Mouse (Mus musculus) granulocyte monocyte progenitor cell, adult 5-6 weeks (primary cell): ENCODE measurements around the gene Frat2. TPM values are rescaled to one million over a fixed set of nuclear protein-coding genes. Genes with fewer than 3 reads are reported as not detected.
A peak's percentile ranks its signal among the peaks of the same experiment; 100 is the strongest.
"Not testable (repeated sequence)": the region's sequence is repeated elsewhere in the genome, so short reads cannot be mapped to it uniquely, and the experiment has no call there.

ENCODE experiments used
- ATAC-seq: replicated peaks from 2 replicates; pipeline ENCODE4 v1.8.0; 2016; ENCODE audit warnings: mild to moderate bottlenecking, moderate TSS enrichment, inconsistent platforms; ENCODE audit not compliant: poor library complexity, severe bottlenecking
- total RNA-seq, 2 experiments: library from RNA; stranded (forward) in 1 of 2; stranded (reverse) in 1 of 2; fragments of 200-712, 200-1000 nt in 1 of 2; fragments of >200 nt in 1 of 2; fragmentation: Nextera tagmentation in 1 of 2; gene quantifications; 2 replicates each; pipeline ENCODE4 v1.2.3; 2014 to 2017

The Frat2 gene
- total RNA-seq (2014; fragmentation: Nextera tagmentation) (18.9 and 20.6 TPM in 2 replicates), total RNA-seq (2017) (25.7 and 33.4 TPM in 2 replicates)

DNA sequence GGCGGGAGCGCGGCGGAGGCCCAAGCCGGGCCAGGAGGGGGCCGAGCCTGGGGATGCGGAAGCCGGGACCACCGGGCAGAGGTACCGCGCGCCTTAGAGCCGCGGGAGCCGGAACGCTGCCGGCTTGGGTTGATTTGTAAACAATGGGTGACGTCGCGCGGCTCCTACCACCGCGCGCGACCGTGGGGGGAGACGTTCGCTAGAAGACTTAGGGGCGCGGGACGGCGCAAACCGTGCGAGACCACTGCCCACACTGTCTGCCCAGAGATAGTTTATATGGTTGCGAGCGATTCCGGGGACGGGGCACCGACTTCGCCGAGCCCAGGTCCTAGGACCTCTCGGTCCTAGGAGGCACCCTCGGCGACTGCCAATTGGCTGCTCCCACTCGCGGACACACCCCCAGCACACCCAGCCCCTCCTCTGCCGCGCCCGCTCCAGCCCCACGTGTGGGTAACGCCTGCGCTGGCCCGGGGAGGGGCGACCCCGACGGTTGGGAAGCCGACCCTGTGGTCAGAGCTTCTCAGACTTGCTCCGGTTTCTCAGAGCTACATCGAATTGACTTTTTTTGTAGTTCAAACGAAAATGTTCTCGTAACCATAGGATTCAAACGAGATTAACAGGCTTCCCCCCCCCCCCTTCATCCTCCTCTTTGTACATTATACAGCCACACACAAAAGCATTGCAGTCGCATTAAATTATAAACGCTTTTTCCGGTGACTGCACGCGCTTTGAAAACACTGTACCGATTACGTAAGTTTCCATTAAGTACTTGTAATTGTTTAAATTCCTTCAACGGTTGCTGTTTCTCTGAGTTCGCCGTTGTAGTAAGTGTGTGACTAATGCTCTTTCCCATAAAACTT is at the start of gene Frat2:
Gene Frat2 (minus strand): TSS at position 141 of the 860 bp plus-strand sequence.
- peak; percentile 87 for ATAC-seq

DNA sequence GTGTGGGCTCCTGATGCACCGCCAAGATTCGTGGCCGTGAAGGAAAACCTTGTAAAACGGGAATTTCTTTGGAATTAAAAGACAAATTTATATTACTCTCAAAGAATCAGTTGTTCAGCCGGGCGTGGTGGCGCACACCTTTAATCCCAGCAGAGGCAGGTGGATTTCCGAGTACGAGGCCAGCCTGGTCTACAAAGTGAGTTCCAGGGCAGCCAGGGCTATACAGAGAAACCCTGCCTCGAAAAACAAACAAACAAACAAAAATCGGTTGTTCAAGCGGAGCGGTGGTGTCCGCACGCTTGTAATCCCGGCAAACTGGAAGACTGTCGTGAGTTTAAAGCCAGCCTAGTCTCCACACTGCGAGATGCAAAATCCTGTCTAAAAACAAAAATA is 48.4 kb upstream of the Frat2 start:
- ATAC-seq = no peak

DNA sequence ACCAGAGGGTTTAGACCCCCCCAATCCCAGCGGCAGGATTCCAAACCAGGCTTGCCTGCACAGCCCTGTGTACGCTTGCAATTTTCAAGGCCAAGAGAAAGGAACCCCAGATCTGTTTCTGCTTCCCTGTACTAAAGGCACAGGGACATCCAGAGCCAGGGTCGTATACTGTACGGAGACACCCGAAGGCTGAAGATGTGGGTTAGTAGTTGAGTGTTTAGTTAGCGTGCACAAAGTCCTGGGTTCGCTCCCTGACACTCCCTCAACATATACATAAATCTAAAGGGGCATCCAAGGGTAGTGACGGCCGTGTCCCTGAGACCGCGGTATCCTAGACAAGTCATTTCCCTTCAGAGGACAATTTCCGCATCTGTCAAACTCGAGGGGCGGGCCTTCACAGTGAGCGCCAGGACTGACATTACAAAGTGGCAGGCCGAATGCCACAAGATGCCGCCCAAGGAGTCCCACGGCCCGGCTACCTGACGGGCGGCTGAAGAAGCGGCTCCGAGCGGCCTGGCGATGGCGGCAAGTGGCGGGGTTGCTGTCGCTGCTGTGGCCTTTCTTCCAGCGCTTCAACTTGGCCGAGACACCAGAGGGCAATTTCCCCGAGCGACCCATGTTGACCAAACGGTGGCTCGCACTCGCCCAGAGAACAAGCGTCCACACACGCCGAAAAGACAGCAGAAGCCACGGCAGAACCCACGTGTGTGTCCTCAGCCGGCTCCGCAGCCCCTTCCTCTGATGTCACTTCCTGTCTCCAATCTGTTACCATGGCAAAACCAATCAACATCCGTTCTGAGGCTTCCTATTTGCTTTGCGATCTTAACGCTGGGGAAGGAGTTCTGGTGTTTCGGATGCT is 47.8 kb upstream of the Frat2 start, which contains the start of gene Rrp12:
Gene Rrp12 (minus strand): TSS at position 714 of the 859 bp plus-strand sequence.
- ATAC-seq = peak; percentile 80

DNA sequence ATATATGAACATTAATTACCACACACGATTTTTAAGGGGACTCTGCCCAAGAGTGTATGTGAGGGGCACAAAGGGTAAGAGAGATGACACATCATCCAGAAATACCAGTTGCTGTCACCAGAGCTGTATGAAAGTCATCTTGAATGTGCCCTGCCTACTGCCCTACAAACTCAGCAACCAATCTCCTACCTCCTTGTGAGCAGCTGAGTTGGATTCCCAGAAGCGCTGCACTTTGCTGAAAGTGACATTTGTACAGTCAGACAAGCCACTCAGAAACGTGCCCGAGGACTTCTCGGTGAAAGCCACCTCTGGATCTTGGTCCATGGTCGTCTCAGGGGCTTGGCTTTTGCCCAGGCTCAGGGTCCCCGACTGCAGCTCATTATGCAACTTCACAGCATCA is 47.0 kb upstream of the Frat2 start:
- ATAC-seq = no peak

DNA sequence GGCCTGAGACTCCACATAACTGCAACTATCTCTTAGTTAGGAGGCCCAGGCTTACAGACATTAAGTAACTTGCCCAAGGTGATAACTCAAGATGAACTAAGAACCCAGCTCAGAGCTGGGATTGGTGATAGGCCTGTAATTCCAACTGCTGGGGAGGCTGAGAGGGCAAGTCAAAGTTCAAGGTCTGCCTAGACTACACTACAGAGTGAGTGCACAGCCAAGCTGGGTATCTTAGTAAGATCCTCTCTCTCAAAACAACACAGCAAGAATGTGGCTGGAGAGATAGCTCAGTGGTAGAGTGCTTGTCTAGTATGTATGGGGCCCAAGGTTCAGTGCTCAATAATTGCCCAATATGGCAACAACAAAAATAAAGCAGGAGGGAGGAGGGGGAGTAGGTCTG is 40.3 kb upstream of the Frat2 start:
- ATAC-seq = no peak

DNA sequence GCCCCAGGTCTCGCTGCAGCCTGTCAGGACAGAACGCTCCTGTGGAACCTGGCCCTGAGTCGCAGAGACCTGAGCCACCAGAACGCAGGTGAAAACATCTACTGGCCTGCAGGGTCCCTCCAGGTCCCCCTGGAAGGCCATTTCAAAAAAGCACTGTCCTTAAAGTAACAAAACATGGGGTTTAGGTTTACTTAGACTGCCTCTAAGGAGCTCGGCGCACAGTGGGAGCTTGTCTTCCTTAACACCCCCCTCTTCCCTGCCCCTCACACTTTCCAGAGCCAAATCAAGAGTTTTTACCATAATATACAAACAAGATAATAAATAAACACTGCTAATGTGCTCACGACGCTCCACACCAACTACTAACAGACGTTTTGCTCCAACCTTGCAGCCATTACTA is 36.0 kb upstream of the Frat2 start:
- no peak for ATAC-seq

DNA sequence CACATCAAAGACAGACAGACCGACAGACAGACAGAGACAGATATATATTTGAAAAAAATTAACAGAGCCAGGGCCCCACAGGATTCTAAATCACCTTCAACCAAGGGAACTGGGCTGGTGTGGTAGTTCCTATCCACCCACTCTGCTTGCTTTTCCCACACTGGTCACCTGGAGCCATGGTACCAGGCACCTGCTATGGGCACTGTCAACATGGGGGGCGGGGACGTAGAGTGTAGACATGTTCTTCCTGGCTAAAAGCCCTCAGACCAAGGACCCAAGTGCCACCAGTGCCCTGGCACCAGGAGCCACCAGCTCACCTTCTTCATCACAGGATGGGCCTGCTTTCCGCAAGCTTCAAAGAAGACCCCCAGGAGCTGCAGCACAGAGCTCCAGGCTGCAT is 33.9 kb upstream of the Frat2 start:
- ATAC-seq = no peak

DNA sequence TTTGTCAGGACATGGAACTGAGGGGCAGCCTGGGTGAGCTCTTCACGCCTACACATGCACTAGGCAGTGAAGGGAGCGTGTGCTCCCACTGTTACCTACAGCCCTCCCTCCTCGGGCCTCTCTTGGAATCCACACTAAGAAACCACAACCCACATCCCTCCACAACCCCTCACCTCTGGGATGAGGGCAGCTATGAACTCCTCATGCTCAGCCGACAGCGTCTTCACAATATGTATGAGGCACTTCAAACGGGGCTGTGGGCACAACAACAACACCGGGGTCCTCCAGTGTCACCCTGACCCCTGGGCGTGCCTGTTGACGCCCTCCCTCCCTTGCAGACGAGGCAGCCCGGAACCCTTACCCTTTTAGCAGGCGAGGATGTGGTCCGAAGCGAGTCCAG is 26.4 kb upstream of the Frat2 start:
- no peak for ATAC-seq

DNA sequence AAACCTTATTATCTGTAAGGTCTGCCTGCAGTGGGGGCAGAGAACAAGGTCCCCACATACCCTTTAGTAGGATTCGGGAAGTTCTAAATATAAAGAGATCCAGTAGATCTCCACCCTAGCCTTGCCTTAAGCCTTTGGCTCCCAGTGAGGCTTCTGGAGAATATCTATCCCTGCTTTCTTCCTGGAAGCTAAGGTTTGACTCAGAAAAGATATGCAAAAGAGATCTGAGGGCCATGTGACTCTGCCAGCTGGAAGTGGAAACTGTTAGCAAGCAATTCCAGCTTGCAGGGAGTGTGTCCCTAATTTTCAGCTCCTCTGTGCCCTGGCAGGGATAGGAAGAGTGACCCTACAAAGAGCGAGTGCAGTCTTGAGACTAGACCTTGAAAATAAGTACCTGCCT is 24.4 kb upstream of the Frat2 start:
- no peak for ATAC-seq

DNA sequence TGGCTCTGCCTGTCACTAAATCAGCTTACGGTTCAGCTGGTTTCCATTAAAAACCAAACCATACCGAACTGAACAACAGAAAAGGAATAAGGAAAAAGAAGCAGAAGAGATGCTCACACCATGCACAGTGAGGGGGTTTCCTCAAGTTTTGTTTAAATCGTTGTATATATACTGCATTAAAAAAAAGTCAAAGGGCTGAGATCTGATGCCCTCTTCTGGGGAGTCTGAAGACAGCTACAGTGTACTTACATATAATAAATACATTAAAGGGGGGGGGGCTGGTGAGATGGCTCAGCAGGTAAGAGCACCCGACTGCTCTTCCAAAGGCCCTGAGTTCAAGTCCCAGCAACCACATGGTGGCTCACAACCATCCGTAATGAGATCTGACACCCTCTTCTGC is 22.0 kb upstream of the Frat2 start:
- ATAC-seq = not testable (repeated sequence)

DNA sequence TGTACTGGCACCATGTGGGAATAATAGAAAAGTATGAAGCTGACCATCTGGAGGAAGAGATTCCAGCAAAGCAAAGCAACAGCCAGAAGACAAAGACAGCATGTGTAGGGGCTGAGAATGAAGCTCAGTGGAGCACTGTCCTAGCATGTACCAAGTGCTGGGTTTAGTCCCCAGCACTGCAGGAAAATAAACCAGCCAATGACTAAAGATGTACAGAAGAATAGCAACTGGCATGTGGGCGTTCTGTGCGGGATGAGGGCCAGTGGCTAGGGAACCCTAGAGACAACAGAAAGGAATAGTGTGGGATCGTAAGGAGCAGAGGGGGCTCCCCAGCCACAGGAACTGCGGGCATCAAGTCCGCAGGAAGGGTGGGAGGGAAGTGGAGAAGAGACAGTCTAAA is 21.4 kb upstream of the Frat2 start:
- ATAC-seq = no peak

DNA sequence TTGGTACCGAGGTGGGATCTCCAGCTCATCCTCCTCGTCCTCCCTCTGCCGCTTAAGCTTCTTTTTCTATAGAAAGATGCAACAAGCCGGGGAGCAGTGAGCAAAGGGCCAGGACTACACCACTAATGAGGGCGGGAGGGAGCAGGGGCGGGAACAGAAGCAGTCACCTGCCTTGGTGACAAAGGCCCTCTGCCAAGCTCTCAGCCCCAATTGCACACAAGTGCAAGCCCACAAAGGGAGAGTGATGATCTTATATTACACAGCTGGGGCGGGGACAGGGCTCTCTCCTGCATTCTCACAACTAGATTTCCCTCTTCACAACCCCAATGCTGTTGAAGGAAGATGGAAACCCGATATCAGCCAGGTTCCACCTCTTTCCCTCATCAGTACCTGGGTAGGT is 18.8 kb upstream of the Frat2 start:
- no peak for ATAC-seq

DNA sequence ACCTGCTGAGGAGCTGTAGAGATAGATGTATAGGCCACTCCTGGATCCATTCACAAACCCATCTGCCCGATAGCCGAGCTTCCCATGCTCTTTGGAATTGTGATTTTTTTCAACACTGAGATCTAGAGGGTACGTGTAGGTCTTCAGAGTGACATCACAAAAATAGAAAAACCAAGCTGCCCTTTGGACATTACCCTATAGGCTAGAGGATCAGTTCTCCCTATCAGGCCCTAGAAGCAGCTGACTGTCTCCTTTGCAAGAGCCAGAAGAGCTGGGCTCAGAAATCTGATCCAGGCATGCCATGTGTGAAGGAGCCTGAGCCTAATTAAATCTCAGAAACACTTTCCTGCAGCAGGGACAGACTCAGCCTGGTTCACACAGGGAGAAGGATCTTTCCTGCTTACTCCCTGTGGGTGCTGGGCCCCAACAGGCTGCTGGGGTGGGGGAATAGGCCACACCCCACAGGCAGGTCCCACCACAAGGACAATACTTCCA is 9.9 kb upstream of the Frat2 start:
- ATAC-seq = no peak

DNA sequence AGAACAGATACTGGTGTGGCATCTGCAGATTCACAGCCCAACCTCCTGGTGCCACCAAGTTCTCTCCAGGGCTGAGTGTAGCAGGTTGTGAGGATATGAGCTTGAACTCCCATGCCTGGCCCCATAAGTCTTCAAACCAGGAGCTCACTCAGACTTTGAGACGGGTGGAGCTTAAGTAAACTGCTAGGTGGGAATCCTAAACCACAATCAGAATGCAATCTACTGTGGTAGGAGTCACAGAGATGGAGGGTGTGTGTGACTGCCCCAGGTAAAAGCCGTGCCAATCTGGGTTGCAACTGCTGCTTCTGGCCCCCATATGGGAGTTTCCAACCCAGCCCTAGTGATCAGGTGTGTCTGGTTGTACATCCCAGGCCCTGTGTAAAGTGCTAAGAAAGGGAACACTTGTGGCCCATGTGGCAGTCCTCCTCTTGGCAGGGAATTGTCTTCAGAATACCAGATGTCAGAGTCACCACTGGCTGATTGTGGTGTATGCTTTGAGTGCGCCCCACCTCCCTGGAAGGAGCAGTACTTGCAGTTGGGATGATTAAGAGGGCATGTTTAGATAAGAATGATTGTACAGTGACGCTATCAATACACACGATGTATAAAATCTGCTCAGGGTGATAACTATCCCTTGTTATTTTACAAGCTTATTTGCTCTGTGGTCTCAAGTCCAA is 9.3 kb upstream of the Frat2 start:
- no peak for ATAC-seq

DNA sequence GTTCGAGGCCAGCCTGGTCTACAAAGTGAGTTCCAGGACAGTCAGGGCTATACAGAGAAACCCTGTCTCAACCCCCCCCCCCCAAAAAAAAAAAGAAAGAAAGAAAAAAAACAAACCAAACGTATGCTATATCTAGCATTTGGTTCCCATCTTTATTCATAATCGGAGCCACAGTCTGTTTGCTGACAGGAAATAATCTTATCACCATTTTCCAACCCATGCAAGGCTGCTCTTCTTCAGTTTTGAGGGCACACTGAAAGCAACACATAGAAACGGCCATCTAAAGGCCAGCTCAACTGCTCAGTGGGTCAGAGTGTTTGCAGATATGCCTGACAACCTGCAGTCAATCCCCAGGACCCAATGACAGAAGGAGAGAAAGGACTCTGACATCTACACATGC is 4.5 kb upstream of the Frat2 start:
- no peak for ATAC-seq

DNA sequence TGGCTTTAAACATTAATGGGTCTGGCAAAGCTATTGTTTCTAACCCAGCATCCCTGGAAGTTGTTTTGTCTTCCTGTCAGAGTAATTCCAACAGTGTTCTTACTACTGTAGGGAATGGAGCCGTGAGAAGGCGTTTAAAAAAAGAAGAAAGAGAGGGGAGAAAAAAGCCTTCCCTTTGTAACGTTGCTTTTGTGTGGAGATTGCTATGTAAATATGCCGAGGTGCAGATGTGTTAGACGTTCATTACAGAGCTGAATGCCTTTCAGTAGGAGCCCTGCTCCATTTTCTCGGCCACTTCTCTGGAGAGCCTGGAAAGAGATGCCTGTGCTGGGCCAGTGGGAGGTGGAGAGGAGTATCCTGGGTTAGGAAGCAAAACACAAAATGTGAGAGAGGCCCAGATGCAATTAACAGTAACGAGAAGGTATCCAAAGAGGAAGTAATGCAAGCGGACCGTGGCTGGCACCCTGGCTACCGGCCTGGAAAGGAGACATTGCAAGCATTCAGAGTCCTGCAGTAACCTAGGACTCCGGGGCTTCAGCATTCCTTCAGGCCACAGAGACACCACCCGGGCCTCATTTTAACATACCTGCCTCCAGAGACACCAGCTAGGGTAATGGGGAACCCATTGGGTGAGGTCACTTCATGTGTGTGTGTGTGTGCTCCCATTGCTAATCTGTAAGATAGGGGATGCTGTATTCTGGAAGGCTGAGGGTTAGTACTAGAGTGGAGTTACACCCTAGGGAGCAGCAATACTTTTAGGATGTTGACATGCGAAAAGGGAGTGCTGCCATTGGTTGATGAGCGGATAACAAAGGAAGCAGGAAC is 3.0 kb upstream of the Frat2 start:
- peak; percentile 25 for ATAC-seq

DNA sequence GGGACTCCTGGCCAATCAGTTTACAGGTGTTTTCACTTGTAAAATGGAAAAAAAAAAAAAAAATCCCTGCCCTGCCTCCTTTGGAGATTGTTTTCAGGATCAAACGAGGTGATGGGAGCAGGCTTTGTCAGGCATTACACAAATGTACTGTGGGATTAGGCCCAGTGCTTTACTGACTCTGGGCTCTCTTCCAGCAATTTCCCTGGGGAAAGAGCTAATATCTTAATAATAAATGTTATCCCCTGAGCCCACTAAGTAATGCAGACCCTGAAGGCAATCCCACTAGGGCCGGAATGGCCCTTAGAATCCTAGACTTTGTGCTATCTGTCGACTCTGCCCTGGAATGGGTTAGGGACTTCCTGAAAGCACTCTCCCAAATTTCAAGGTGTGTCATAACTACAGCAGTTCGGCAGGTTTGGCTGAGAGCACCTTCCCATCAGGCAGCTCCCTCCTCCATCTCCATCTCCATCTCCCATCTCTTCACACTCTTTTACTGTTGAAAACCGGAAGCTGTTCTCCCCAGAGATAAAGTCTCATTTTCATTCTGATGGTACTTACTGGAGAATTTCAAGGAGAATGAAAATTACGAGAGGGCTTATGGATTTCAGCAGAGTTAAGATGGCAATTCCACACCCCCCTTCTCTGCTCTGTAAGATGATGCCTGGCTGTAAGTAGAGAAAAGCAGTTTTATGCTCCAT is 2.2 kb upstream of the Frat2 start:
- no peak for ATAC-seq

DNA sequence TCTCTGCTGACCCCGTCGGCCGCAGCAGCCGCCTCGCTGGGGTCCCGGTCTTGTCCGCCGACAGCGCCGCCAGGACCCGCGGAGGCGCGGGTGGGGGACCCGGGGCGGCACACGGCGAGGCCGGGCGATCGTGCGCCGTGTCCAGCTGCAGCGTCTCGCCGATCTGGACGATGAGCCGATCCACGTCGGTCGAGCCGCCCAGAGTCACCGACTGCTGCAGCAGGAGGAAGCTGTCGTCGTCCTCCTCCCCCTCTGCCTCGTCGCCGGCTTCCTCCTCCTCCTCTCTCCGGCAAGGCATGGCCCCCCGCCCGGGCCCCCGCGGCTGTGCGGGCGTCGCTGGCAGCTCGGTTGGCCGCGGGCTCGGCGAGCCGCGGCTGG is 329 bp downstream of the Frat2 start:
- peak; percentile 28 for ATAC-seq

DNA sequence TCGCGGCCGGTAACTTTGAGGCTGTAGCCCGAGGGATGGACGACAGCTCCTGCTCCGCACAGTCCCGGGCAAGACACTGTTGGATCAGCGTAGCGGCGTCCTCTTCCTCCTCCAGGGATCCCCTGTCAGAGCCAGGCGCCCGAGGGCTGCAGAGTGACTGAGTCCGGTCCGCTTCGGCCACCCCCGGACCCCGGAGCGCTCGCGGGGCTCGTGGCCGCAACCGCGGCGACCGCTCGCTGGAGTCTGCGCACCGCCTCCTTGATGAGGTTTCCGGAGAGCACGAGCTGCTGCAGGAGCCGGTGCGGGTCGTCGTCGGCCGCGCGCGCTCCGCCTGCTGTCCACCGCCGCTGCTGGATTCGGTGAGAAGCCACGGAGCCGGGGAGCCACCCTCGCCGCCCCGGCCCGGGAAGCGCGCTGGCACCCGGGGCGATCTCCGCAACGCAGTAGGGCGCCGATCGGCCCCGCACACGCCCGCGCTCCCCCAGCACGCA is 796 bp downstream of the Frat2 start:
- no peak for ATAC-seq
